Mouse (Mus musculus) kidney, embryonic 15.5 days (tissue): ENCODE results near the gene Plcb4. TPM values are rescaled to one million over a fixed set of nuclear protein-coding genes. Genes with fewer than 3 reads are reported as not detected.
A peak's percentile ranks its signal among the peaks of the same experiment; 100 is the strongest.
"Not testable (repeated sequence)": the region's sequence is repeated elsewhere in the genome, so short reads cannot be mapped to it uniquely, and the experiment has no call there.

Experiments used
- ATAC-seq: fragments of 200-750 bp; cut with Nextera tagmentation; replicated peaks from 2 replicates; pipeline ENCODE4 v1.8.0; 2017; ENCODE audit warnings: moderate TSS enrichment; ENCODE audit not compliant: low FRiP score
- H3K27ac ChIP-seq: fragments of 300-500 bp; sonication (generic); 2 replicates; pipeline ENCODE4 v1.5.1; 2015; ENCODE audit warnings: mild to moderate bottlenecking, inconsistent platforms
- H3K27me3 ChIP-seq: fragments of 300-500 bp; sonication (generic); 2 replicates; pipeline ENCODE4 v1.6.1; 2015; ENCODE audit warnings: inconsistent platforms
- H3K36me3 ChIP-seq: fragments of 300-500 bp; sonication (generic); 2 replicates; pipeline ENCODE4 v1.6.1; 2015; ENCODE audit warnings: inconsistent platforms
- H3K4me1 ChIP-seq: fragments of 300-500 bp; sonication (generic); 2 replicates; pipeline ENCODE4 v1.6.1; 2015; ENCODE audit warnings: inconsistent platforms
- H3K4me2 ChIP-seq: fragments of 300-500 bp; sonication (generic); 2 replicates; pipeline ENCODE4 v1.6.1; 2015; ENCODE audit warnings: moderate library complexity, mild to moderate bottlenecking, inconsistent platforms
- H3K4me3 ChIP-seq: fragments of 300-500 bp; sonication (generic); replicated peaks from 2 replicates; pipeline ENCODE4 v1.5.1; 2015; ENCODE audit warnings: mild to moderate bottlenecking, inconsistent platforms
- H3K9ac ChIP-seq: fragments of 300-500 bp; sonication (generic); 2 replicates; pipeline ENCODE4 v1.6.1; 2015; ENCODE audit warnings: mild to moderate bottlenecking, inconsistent platforms
- H3K9me3 ChIP-seq: fragments of 300-500 bp; sonication (generic); replicated peaks from 2 replicates; pipeline ENCODE4 v1.6.1; 2016; ENCODE audit warnings: inconsistent platforms
- WGBS: fragments of 180-500 bp; shearing (Covaris S2); methylation state at CpG from one replicate; pipeline ENCODE4 v1.1.7; 2015; ENCODE audit warnings: mixed read lengths; 5-methylcytosine and 5-hydroxymethylcytosine counted together
- polyA plus RNA-seq: library from polyadenylated mRNA; unstranded; fragments of >200 nt; fragmentation: Nextera tagmentation; extraction: Ambion mirVana; gene quantifications from 2 replicates; pipeline ENCODE4 v1.2.1, GENCODE M21; 2015

The Plcb4 gene
- polyA plus RNA-seq, 1 experiment from 2014 or later: 20.9 TPM

GRCm38 (mm10) chr2:135890083-135890482 lies 231.3 kb downstream of the Plcb4 start:
- H3K4me2 ChIP-seq: no peak overlapping the region
- H3K36me3 ChIP-seq: no peaks in the 10 kb centered on the region
- no peak for ATAC-seq
- H3K27ac ChIP-seq: no peak overlapping the region
- peaks cover 6% of the 10 kb centered on the region for H3K4me1 ChIP-seq
- no peak overlapping the region for H3K4me3 ChIP-seq
- no peaks in the 10 kb centered on the region for H3K27me3 ChIP-seq
- H3K9me3 ChIP-seq: no peaks in the 10 kb centered on the region
- H3K9ac ChIP-seq: no peak overlapping the region
- 90% methylated on average over 1 of the region's 1 CpGs for WGBS

- Histone ChIP-seq H3K4me3 (no peak overlapping the region), H3K27me3 (no peaks in the 10 kb centered on the region), H3K4me1 (no peaks in the 10 kb centered on the region), H3K9me3 (no peaks in the 10 kb centered on the region), H3K4me2 (no peak overlapping the region), H3K9ac (no peak overlapping the region), H3K27ac (no peak overlapping the region), H3K36me3 (no peaks in the 10 kb centered on the region)
- no peak for ATAC-seq
- 88% methylated on average over 10 of the region's 10 CpGs for WGBS
These were observed 232.3 kb downstream of the Plcb4 start for GRCm38 (mm10) chr2:135891097-135891496.

- Histone ChIP-seq H3K27me3 (no peaks in the 10 kb centered on the region), H3K36me3 (no peaks in the 10 kb centered on the region), H3K9me3 (no peaks in the 10 kb centered on the region), H3K4me1 (no peaks in the 10 kb centered on the region), H3K9ac (no peak overlapping the region), H3K27ac (no peak overlapping the region), H3K4me3 (no peak overlapping the region), H3K4me2 (no peak overlapping the region)
- no peak for ATAC-seq
- WGBS: 83% methylated on average over 5 of the region's 5 CpGs
These were observed 232.9 kb downstream of the Plcb4 start for GRCm38 (mm10) chr2:135891686-135892085.

- 0 out of 2 replicates have a peak, but pooled peaks have one; percentile 49 for ATAC-seq
- no peaks in the 10 kb centered on the region for H3K9me3 ChIP-seq
- no peak overlapping the region for H3K4me2 ChIP-seq
- H3K27ac ChIP-seq: no peak overlapping the region
- 73% methylated on average over 2 of the region's 2 CpGs for WGBS
- H3K9ac ChIP-seq: no peak overlapping the region
- H3K4me3 ChIP-seq: no peak overlapping the region
- no peaks in the 10 kb centered on the region for H3K27me3 ChIP-seq
- H3K4me1 ChIP-seq: no peaks in the 10 kb centered on the region
- H3K36me3 ChIP-seq: no peaks in the 10 kb centered on the region
These were observed 235.8 kb downstream of the Plcb4 start for GRCm38 (mm10) chr2:135894582-135894981.

- Histone ChIP-seq H3K4me2 (no peak overlapping the region), H3K9ac (no peak overlapping the region), H3K4me3 (no peak overlapping the region), H3K4me1 (no peaks in the 10 kb centered on the region), H3K9me3 (no peaks in the 10 kb centered on the region), H3K27me3 (no peaks in the 10 kb centered on the region), H3K27ac (no peak overlapping the region), H3K36me3 (no peaks in the 10 kb centered on the region)
- ATAC-seq: no peak
- WGBS: 83% methylated on average over 4 of the region's 4 CpGs
These were observed 239.2 kb downstream of the Plcb4 start for GRCm38 (mm10) chr2:135898025-135898424.

- H3K9me3 ChIP-seq, ATAC-seq, H3K4me2 ChIP-seq, H3K9ac ChIP-seq, H3K4me3 ChIP-seq, H3K36me3 ChIP-seq, H3K27me3 ChIP-seq, H3K27ac ChIP-seq, H3K4me1 ChIP-seq: not testable (repeated sequence)
- WGBS: 87% methylated on average over 4 of the region's 4 CpGs
These were observed 241.1 kb downstream of the Plcb4 start for GRCm38 (mm10) chr2:135899931-135900330.

GRCm38 (mm10) chr2:135901015-135901414 lies 242.2 kb downstream of the Plcb4 start:
- Histone ChIP-seq H3K4me3 (no peak overlapping the region), H3K27me3 (no peaks in the 10 kb centered on the region), H3K36me3 (no peaks in the 10 kb centered on the region), H3K4me1 (no peaks in the 10 kb centered on the region), H3K4me2 (no peak overlapping the region), H3K27ac (no peak overlapping the region), H3K9ac (no peak overlapping the region), H3K9me3 (no peaks in the 10 kb centered on the region)
- no peak for ATAC-seq
- 88% methylated on average over 4 of the region's 4 CpGs for WGBS

GRCm38 (mm10) chr2:135904262-135904661 lies 245.5 kb downstream of the Plcb4 start:
- no peak overlapping the region for H3K27ac ChIP-seq
- no peak overlapping the region for H3K4me2 ChIP-seq
- H3K4me3 ChIP-seq: no peak overlapping the region
- no peak for ATAC-seq
- no peaks in the 10 kb centered on the region for H3K4me1 ChIP-seq
- no peaks in the 10 kb centered on the region for H3K9me3 ChIP-seq
- H3K9ac ChIP-seq: no peak overlapping the region
- H3K36me3 ChIP-seq: no peaks in the 10 kb centered on the region
- 68% methylated on average over 4 of the region's 4 CpGs for WGBS
- no peaks in the 10 kb centered on the region for H3K27me3 ChIP-seq

GRCm38 (mm10) chr2:135904791-135905190 lies 246.0 kb downstream of the Plcb4 start:
- Histone ChIP-seq H3K27me3 (no peaks in the 10 kb centered on the region), H3K4me1 (no peaks in the 10 kb centered on the region), H3K4me2 (no peak overlapping the region), H3K4me3 (no peak overlapping the region), H3K9ac (no peak overlapping the region), H3K36me3 (no peaks in the 10 kb centered on the region), H3K9me3 (no peaks in the 10 kb centered on the region), H3K27ac (no peak overlapping the region)
- 88% methylated on average over 4 of the region's 4 CpGs for WGBS
- ATAC-seq: no peak

GRCm38 (mm10) chr2:135914343-135915261 lies 255.8 kb downstream of the Plcb4 start:
- Histone ChIP-seq H3K9me3 (no peaks in the 10 kb centered on the region), H3K9ac (no peak overlapping the region), H3K27me3 (no peaks in the 10 kb centered on the region), H3K27ac (no peak overlapping the region), H3K4me3 (no peak overlapping the region), H3K36me3 (no peaks in the 10 kb centered on the region), H3K4me2 (no peak overlapping the region), H3K4me1 (peaks cover 8% of the 10 kb centered on the region)
- 71% methylated on average over 8 of the region's 8 CpGs for WGBS
- no peak for ATAC-seq

GRCm38 (mm10) chr2:135915928-135916327 lies 257.1 kb downstream of the Plcb4 start:
- peak overlapping the region; percentile 23; the same call in 1 of the 2 replicates for H3K4me2 ChIP-seq
- 25% methylated on average over 10 of the region's 10 CpGs for WGBS
- H3K4me3 ChIP-seq: no peak overlapping the region
- peaks cover 8% of the 10 kb centered on the region for H3K4me1 ChIP-seq
- no peaks in the 10 kb centered on the region for H3K36me3 ChIP-seq
- H3K27ac ChIP-seq: no peak overlapping the region
- no peak overlapping the region for H3K9ac ChIP-seq
- 0 out of 2 replicates have a peak, but pooled peaks have one; percentile 40 for ATAC-seq
- no peaks in the 10 kb centered on the region for H3K27me3 ChIP-seq
- H3K9me3 ChIP-seq: no peaks in the 10 kb centered on the region

GRCm38 (mm10) chr2:135917000-135917399 lies 258.2 kb downstream of the Plcb4 start:
- H3K27ac ChIP-seq: no peak overlapping the region
- ATAC-seq: no peak
- peaks cover 8% of the 10 kb centered on the region for H3K4me1 ChIP-seq
- WGBS: 63% methylated on average over 3 of the region's 3 CpGs
- no peaks in the 10 kb centered on the region for H3K27me3 ChIP-seq
- no peak overlapping the region for H3K4me2 ChIP-seq
- H3K36me3 ChIP-seq: no peaks in the 10 kb centered on the region
- no peak overlapping the region for H3K9ac ChIP-seq
- no peaks in the 10 kb centered on the region for H3K9me3 ChIP-seq
- no peak overlapping the region for H3K4me3 ChIP-seq
